Mouse (Mus musculus) cerebellum, adult 2 months (tissue): ENCODE measurements at regions not wholly inside any gene's neighbourhood (a gene's known extent, or its start where the extent isn't known, plus 50 kb on each side); places are given as distances from the start of the nearest gene placed in this dataset.
"Not testable (repeated sequence)": the region's sequence is repeated elsewhere in the genome, so short reads cannot be mapped to it uniquely, and the experiment has no call there.

Experiments used
- DNase-seq, 2 experiments: peaks; one replicate each; pipeline ENCODE4 v3.0.0; 2021
- H3K27ac ChIP-seq: fragments of 200-500 bp; 2 replicates; pipeline ENCODE4 v1.5.1; 2012; ENCODE audit warnings: low read length, control low read depth, inconsistent platforms; ENCODE audit not compliant: insufficient read depth
- H3K27me3 ChIP-seq: fragments of 200-500 bp; 2 replicates; pipeline ENCODE4 v1.6.1; 2012; ENCODE audit warnings: inconsistent platforms, mild to moderate bottlenecking, low read length, moderate library complexity; ENCODE audit not compliant: control insufficient read depth, insufficient read depth
- H3K4me1 ChIP-seq: fragments of 200-500 bp; 2 replicates; pipeline ENCODE4 v1.6.1; 2011; ENCODE audit warnings: low read length; ENCODE audit not compliant: control insufficient read depth, insufficient read depth
- H3K4me3 ChIP-seq: fragments of 200-500 bp; replicated peaks from 2 replicates; pipeline ENCODE3; 2011; ENCODE audit warnings: mild to moderate bottlenecking, low read depth, low read length, control low read depth; ENCODE audit not compliant: insufficient read depth
- CTCF ChIP-seq: fragments of 200-500 bp; IDR thresholded peaks from 2 replicates; pipeline ENCODE4 v1.5.1; 2011; ENCODE audit warnings: low read depth, mild to moderate bottlenecking, control low read depth, low read length, moderate library complexity, borderline replicate concordance; ENCODE audit not compliant: insufficient read depth
- POLR2A ChIP-seq: fragments of 200-500 bp; IDR thresholded peaks from 2 replicates; pipeline ENCODE4 v1.6.1; 2011; ENCODE audit warnings: low read length, control low read depth, borderline replicate concordance; ENCODE audit not compliant: insufficient read depth
- WGBS: fragments of 180-500 bp; shearing (Covaris S2); methylation state at CpG from one replicate; pipeline ENCODE4 v1.1.7; 2018; 5-methylcytosine and 5-hydroxymethylcytosine counted together

DNA sequence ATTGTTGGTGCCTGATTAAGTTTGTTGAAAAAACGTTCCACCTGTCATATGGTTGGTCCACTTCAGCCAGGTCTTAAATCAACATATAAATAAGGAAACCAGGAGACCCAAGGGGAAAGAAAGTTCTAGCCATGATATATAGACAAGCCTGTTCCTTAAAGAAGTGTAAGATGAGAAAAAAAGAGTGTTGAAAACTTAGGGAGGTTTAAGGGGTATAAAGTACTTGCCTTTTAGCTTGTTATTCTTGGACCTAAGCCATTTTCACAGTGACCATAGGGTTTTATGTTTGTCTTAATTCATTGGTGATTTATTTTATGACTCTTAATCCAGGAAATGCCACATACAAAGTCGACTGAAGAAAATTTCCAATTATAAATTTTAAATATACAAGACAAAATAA is 602.9 kb upstream of the Marcks start:
- Histone ChIP-seq H3K27me3 (no peaks in the 10 kb centered on the region), H3K4me3 (no peak overlapping the region), H3K27ac (no peak overlapping the region), H3K4me1 (no peaks in the 10 kb centered on the region)
- no peak for DNase-seq
- 37% methylated on average over 2 of the region's 2 CpGs for WGBS
- TF ChIP-seq POLR2A, result no peak
- no peak for TF ChIP-seq CTCF

DNA sequence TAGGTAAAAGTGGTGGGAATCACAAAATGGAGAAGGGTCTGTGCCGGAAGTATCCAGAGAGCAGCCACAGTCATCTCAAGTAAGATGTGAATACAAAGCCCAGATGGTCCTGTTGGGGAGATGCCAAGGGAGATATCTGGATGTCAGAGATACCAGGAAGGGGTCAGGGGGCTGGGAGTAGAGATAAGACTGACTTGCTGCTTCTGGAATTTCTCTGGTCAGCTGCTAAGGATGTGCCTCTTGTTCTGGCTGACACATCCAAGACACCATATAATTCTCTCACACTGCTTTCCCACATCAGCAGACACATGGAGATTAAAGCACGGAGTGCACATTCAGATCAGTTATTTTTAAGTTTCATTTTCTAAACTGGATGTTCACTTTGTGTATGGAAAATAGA is 600.3 kb upstream of the Marcks start:
- no peak for DNase-seq
- H3K27me3 ChIP-seq, result no peaks in the 10 kb centered on the region
- 72% methylated on average over 2 of the region's 2 CpGs for WGBS
- no peaks in the 10 kb centered on the region for H3K4me1 ChIP-seq
- H3K4me3 ChIP-seq, result no peak overlapping the region
- no peak for TF ChIP-seq POLR2A
- TF ChIP-seq CTCF, result no peak
- no peak overlapping the region for H3K27ac ChIP-seq

- 90% methylated on average over 4 of the region's 4 CpGs for WGBS
Observed at GRCm38 (mm10) chr10:37725609-37726008, 586.9 kb upstream of the Marcks start.

DNA sequence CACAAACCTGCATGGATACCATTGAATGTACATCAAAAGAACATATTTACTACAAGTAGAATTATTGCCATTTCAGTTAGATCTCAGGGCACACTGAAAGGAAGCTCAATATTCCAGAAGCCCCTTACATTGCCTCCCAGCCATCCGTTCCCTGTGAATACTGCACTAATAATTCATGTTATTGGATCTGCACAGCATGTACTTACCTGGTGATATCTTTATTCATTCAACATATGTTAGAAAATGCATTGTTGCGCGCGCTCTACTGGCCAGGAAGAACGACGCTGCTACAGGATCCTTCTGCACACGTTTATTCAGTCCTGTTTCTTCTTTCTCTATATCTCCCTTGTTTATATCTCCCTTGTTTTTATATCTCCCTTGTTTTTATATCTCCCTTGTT is 586.3 kb upstream of the Marcks start:
- H3K4me1 ChIP-seq, H3K27me3 ChIP-seq, H3K27ac ChIP-seq, H3K4me3 ChIP-seq, DNase-seq: not testable (repeated sequence)
- WGBS, result 76% methylated on average over 7 of the region's 7 CpGs

More at GRCm38 (mm10) chr10:37725609-37726008, 586.9 kb upstream of the Marcks start:
- TF ChIP-seq CTCF (no peak), POLR2A (no peak)
- no peak for DNase-seq
- Histone ChIP-seq H3K4me3 (no peak overlapping the region), H3K4me1 (no peaks in the 10 kb centered on the region), H3K27ac (no peak overlapping the region), H3K27me3 (no peaks in the 10 kb centered on the region)

DNA sequence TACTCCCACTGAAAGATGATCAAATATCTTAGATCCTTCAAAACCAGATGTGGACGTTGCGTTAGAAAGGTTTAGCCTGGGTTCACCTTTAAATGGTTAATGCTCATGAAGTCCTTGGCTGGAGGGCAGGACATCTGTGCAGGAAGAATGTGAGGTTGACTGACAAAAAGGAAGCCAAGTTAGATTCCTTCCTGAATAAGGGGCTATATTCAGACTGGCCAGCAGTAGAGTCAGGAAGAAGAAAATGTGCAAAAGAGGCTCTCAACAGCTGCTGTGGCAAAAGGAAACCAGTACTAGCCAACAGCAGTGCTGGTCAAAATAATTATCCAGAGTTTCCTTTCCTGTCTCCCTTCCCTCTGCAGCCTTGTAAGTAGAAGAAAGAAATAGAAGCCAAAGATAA is 582.0 kb upstream of the Marcks start:
- 91% methylated on average over 2 of the region's 2 CpGs for WGBS
- H3K27ac ChIP-seq, result no peak overlapping the region
- H3K4me3 ChIP-seq, result no peak overlapping the region
- no peaks in the 10 kb centered on the region for H3K27me3 ChIP-seq
- DNase-seq, result no peak
- TF ChIP-seq CTCF, result no peak
- TF ChIP-seq POLR2A, result no peak
- no peaks in the 10 kb centered on the region for H3K4me1 ChIP-seq

GRCm38 (mm10) chr10:37716946-37717345 is 578.2 kb upstream of the Marcks start:
- TF ChIP-seq CTCF (no peak), POLR2A (no peak)
- Histone ChIP-seq H3K27me3 (no peaks in the 10 kb centered on the region), H3K27ac (no peak overlapping the region), H3K4me3 (no peak overlapping the region), H3K4me1 (no peaks in the 10 kb centered on the region)
- DNase-seq, result no peak

DNA sequence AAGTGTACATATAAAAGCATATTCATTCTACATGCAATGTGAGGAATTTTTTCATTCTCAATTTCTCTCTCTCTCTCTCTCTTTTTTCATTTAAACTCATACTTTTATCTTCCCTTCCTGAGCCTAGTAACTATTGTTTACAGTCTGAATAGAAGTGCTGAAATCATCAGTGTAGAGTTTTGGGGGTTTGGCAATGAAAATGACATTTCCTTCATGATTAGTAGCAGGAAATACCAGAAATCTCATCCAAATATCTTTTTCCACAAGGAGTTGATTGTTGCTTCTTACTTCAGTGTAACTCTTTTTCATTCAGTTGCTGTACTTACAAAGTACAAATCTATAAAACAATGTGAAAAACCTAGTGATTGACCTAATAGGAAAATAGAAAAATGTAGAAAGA is 572.7 kb upstream of the Marcks start:
- Histone ChIP-seq H3K27ac (no peak overlapping the region), H3K4me1 (no peaks in the 10 kb centered on the region), H3K4me3 (no peak overlapping the region), H3K27me3 (no peaks in the 10 kb centered on the region)
- no peak for TF ChIP-seq CTCF
- no peak for TF ChIP-seq POLR2A
- DNase-seq, result no peak

GRCm38 (mm10) chr10:37694041-37694690 is 555.4 kb upstream of the Marcks start:
- TF ChIP-seq POLR2A (no peak), CTCF (no peak)
- Histone ChIP-seq H3K27me3 (no peaks in the 10 kb centered on the region), H3K4me1 (no peaks in the 10 kb centered on the region), H3K4me3 (no peak overlapping the region), H3K27ac (no peak overlapping the region)
- WGBS, result 46% methylated on average over 7 of the region's 7 CpGs
- DNase-seq, result peak in 1 of 2 experiments; percentile 25

DNA sequence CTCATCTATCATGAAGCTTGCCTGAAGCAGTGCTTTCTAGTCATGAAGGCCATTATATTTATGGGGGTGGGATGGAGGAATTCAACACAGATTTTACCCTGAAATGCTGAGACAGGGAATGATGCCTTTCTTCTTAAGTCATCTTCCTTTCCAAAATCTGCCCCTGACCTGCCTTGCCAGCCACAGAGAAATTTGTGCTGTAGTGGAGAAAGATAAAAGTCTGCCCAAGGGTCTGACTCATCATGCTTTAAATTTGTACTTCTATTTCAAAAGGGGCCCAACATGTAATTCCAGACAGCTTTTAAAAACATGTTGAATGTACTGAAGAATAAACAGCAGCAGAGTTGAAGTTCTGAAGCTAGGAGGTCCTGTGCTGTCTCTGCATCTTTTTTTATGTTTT is 554.1 kb upstream of the Marcks start:
- Histone ChIP-seq H3K4me3 (no peak overlapping the region), H3K27ac (no peak overlapping the region), H3K27me3 (no peaks in the 10 kb centered on the region), H3K4me1 (no peaks in the 10 kb centered on the region)
- DNase-seq, result no peak
- TF ChIP-seq POLR2A (no peak), CTCF (no peak)
